Mouse (Mus musculus) right cerebral cortex, postnatal 36 days (tissue): ENCODE results near the gene Junb.
A peak's percentile ranks its signal among the peaks of the same experiment; 100 is the strongest.

ENCODE experiments used
- DNase-seq, 2 experiments: peaks; one replicate each; pipeline ENCODE4 v3.0.0; 2022; ENCODE audit warnings: low spot score in 2 of 2, mixed read lengths in 1 of 2

Gene Junb

DNA sequence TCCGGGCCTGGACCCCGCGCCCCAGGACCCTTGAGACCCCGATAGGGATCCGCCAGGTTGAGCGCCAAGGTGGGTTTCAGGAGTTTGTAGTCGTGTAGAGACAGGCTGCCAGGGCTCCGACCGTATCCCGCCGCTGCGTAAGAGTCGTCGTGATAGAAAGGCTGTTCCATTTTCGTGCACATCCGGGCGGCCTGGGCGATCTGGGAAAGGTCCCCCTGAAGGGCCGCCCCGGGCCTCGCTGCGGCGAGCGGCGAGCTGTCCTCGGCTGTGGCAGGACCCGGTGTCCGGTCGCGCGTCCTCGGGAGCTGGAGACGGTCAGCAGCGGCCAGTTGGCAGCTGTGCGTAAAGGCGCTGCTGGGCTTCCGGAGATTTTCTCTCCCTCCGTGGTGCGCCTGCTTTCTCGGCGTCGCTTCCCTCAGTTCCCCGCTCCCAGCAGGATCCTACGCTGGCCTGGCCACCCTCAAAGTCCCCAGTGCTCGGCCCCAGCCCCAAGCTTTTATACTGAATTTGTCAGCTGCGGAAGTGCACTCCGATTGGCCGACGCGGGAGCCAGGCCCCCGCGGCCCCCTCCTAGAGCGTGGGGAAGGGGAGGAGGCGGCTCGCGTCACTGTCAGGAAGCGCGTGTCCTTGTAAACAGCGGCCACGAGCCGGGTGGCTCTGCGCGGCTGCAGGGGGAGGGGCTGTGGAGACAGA lies at the start of gene Junb:
Gene Junb (minus strand): TSS at position 471 of the 693 bp plus-strand sequence.
- peak; percentile 95 to 97 for DNase-seq

DNA sequence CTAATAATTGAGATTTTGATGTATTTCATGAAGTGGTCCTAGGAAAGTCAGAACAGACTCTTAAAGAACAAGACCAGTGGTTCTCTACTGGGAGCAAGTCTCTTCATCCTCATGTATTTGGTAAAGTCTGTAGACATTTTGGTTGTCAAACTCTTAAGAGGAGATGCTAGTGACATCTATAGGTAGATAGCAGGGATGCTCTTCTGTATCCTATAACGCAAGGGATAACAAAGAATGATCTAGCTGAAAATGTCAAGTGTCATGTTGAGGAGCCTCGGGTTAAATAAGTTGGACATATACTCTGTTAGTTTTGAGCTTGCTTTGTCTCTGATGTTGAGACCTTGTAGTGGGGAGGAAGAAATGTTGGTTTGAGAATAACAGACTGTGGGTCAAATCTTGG lies 49.4 kb upstream of the Junb start:
- DNase-seq: no peak

DNA sequence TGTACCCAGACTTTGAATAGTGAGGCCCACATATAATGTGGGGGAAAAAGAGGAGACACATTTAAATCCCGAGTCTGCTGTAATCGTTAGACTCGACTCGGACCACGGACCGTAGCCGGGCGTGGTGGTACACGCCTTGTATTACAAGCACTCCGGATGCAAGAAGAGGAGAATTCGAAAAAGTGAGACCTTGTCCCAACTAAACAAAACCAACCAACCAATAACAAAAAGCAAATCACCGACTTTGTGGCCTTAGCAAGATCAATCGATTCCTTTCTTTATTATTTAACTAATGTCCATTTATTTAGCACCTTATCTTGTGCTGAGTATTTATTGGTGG lies 49.0 kb upstream of the Junb start:
- no peak for DNase-seq

DNA sequence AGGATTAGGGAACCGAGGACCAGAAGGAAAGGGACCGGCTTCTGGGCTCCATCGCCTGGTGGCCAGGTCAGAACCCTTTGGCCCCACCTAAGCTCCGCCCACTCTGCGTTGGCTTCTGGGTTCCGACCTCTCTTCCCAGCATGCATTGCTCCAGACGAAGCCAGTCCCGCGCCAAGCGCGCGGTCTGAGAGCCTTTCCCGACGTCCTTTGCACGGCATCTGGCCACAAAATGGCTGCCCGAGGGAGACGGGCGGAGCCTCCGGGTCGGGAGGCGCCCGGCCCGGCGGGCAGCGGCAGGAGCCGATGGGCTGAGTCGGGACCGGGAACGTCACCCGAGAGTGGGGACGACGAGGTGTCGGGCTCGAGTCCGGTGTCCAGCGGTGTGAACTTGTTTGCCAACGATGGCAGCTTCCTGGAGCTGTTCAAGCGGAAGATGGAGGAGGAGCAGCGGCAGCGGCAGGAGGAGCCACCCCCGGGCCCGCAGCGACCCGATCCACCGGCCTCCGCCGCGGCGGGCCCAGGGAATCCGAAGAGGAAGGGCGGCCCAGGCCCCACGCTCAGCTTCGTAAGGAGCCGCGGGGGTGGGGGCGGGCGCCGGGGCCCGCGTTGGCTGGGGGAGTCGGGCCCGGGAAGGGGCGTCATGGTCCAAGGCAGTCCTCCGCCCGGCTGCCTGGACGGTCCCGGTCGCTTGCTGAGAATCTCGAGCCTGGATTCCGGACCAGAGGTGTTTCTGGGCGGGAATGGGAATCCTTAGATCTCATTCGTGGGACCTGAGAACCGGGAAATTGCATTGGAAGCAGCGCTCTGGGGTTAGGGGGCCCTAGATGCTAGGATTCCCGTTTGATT lies 48.4 kb upstream of the Junb start, which contains the start of gene Trir:
Gene Trir (plus strand): TSS at position 154 of the 846 bp plus-strand sequence.
- DNase-seq: peak; percentile 91 to 92

DNA sequence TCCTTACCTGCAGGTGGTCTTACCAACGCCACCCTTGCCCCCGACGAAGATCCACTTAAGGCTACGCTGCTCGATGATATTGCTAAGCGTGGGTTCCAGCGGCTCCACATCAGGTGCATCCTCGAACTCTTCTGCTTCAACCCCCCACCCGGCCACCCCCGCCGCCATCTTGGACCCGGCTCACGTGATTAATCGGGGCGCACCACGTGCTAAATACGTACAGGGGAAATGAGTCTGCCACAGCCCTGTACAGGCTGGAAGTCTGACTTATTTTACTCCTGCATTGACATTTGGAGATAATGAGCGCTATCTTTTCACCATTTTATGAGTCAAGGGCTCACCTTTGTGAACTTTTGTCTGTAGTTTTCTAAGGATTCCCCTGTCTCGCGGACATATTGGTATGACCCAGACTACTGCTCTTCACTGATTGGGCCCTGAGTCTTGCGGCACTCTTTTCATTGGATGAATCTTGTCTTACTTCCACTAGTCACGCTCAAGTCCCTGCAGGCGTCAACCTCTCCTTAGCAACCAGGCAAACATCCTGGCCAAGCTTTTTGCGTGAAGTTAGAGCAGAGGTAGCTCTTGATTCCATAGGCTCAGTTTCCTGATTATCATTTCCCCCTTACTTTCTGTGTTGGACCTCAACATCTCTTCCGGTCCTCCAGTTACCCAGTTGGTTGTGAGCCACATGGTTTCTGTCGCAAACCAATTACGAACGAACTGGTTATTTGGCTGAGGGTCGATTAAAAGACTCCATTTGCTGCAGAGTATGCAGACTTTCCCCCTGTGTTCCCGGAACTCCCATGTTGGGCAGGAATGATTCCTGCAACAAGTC lies 46.8 kb upstream of the Junb start, which contains the start of gene Asna1:
Gene Asna1 (minus strand): TSS at position 184 of the 835 bp plus-strand sequence.
- DNase-seq: peak; percentile 78 to 89

DNA sequence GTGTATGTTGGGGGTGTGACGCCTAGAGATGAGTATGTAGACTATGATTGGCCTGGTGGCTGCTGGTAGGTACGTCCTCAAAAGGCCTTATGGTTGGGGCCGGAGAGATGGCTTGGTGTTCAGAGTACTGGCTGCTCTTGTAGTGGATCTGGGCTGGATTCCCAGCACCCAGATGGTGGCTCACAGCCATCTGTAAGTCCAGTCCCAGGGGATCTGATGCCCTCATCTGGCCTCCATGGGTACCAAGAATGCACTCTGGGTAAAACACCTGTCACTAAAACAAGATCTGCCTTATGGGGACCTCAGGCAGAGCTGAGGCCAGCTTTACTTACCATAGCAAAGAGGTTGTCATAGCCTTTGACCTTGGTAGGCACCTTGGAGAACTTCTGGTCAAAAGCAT lies 45.3 kb upstream of the Junb start:
- DNase-seq: no peak

DNA sequence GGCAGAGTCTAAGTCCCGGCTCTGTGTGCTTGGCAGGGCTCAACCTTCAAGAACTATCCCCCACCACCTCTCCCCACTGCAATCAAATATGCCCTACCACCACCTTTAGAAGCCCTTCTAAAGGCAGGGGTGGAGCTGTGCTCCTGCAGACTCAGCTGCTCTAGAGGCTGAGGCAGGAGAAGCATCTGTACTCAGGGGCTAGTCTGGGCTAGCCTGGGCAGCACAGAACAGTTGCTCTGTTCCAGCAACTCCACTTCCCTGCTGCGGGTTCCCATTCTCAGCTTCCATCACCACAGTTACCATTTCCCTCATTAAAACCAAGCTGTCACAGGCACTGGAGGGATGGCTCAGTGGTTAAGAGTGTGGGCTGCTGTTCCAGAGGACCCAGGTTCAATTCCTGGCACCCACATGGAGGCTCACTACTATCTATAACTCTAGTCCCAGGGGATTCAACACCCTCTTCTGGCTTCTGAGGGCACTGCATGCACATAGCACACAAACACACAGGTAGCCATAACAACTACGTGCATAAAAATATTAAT lies 43.1 kb upstream of the Junb start:
- DNase-seq: no peak

DNA sequence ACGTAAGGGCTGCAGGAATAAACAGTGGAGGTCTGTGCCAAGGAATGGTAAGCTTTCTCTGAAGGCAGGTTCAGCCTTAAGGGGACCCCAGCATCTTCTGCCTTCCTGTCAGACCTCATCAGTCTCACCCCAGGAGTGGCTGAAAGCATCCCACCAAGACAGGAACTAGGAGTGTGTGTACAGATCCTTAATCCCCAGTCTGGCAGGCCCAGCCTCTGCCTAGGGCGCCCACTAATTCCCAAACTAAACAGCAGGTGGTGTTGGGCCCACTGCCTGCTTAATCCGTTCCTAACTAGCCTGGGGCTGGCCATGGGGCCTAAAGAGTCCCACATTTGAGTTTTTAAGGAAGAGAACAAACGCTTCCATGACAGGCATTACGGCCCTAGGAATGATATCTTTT lies 38.7 kb upstream of the Junb start:
- no peak for DNase-seq

DNA sequence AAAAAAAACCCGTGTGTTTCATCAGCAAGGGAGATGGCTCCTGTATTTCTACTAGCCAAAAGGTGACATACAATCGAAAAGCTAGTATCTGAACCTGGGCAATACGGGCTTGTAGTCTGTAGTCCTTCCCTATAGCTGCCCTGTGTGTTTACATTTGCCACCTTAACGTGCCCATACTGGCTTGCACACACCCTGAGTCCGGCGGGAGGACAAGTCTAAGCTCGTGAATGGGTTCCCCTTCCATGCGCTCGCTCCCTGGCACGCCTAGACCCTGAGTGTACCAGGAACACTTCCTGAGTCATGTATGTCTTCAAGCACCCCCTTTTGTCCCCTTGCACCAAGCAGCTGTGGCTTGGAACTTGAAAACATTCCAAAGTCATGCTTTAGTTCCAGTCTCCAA lies 38.2 kb upstream of the Junb start:
- no peak for DNase-seq

DNA sequence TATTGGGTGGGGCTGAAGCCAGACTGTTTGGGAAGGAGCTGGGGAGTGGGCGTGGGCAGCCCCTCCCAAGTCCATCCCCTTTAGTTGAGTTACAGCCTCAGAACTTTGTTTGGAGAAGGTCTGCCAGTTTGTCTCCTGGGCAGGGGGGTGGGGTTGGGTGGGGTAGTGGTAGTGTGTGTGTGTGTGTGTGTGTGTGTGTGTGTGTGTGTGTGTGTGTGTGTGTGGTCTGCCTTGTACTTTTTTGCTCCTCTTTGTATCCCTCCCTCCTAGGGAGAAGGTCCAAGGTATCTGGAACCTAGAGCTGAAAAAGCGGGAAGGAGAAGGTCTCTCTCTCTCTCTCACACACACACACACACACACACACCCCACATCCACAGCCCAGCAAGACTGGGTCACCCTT lies 35.9 kb upstream of the Junb start, which contains the start of gene Best2:
Gene Best2 (minus strand): TSS at position 101 of the 400 bp plus-strand sequence.
- DNase-seq: no peak

DNA sequence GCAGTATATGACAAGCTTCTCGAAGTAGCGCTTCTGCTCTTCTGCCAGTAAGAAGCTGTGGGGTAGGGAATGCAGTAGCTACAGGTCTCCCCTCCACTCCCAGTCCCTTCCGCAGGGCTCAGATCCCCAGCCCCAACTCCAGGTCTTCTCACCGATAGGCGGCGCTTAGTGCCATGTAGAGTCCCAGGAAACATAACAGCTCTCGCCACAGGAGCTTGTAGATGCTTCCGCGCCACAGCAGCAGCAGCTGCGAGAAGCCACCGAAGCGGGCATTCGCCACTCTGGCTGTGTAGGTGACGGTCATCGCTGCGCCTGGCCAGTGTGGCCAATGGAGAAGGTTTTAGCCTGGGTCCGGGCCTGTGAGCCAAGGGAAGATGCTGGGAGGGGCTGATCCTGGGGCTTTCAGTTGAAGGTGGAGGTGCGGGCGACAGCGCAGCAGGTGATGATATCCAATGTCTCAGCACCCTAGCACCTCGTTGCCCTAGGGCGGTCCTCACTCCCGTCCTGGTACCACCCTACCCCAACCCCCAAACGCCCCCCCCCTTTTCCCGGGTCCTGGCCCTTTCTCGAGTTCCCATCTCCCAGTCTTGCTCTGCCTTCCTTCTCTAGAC lies 34.8 kb upstream of the Junb start:
- DNase-seq: peak; percentile 66 to 67

DNA sequence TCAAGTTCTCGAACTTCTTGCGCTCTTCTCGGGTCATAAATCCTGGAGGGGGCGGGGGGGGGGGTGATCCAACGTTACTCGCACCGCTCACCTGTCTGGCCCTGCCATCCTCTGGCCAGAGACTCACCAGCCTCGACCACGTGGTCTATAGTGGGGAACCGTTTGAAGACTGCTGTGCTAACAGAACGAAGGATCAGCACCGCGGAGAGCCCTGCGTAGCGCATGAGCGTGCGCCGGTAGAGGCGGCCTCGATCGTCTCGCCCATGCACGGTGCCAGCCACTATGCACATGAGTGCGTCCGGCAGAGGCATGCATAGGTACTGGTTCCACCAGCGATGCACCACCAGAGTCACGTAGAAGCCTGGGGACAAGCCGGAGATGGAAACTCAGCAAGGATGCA lies 32.7 kb upstream of the Junb start:
- no peak for DNase-seq

DNA sequence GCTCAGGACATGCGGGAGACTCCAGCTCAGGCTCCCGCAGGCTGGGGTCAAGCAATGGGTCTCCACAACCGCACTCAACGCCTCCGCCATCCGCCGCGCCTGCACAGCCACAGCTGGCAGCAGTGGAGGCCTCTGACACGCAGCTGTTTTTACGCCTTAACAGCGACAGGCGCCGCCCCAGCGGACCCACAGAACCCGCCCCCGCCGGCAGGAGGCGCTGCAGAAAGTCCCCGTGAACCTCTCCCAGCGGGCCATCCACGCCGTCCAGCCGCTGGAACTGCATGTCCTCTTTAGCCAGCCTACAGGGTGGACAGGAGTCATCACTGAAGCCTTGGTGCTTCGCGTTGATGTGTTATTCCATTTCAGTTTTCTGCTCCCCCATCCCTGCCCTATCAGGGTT lies 29.2 kb upstream of the Junb start:
- DNase-seq: no peak

DNA sequence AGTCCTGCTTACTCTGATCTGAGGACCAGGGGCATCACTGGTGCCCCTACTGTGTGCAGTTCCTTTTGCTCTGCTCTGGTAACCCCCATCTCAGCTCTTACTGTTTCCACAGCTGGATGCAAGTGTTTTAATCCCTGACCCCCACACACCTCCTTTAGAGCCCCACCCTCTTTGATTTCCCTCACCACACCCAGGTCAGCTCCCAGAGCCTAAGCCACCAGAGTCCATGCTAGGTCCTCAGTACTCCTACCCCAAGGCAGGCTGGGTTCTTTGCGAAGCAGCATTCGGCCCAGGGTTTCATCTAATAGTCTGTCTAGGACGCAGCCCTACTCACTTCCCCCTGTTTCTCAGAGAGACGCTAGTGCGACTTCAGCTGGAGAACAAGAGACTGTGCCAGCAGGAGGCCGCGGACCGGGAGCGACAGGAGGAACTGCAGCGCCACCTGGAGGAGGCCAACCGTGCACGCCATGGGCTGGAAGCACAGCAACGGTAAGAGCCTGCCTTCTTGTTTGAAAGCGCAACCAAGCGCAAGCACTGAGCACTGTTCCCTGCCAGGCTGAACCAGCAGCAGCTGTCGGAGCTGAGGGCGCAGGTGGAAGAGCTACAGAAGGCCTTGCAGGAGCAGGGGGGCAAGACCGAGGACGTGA lies 19.3 kb upstream of the Junb start:
- DNase-seq: peak; percentile 85 to 89

DNA sequence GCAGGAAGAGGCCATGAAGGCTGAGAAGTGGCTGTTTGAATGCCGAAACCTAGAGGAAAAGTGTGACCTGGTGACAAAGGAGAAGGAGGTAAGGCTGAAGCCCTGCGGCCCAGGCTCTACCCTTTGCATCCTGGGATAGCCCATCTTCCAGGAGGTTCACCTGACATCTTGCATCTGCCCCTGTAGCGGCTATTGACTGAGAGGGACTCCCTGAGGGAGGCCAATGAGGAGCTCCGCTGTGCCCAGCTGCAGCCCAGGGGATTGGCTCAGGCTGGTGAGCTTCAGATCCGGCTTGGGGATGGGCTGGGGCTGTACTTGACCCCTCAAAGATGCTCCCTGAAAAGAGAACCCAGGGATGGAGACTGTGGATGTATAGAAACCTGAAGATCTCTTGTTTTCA lies 18.5 kb upstream of the Junb start:
- no peak for DNase-seq

DNA sequence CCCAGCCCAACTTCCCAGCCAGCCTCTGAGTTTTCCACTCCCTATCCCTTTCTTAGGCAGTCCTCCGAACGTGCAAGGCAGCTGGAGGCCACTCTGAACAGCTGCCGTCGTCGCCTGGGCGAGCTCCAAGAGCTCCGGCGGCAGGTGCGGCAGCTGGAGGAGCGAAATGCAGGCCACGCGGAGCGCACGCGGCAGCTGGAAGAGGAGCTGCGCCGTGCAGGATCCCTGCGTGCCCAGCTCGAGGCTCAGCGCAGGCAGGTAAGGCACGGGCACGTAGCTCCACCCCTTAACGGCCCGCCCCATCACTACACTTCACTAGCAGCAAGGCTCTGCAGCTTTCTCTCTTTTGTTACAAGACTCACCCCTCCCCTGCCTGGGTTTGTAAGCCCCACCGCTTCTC lies 17.2 kb upstream of the Junb start:
- DNase-seq: no peak

DNA sequence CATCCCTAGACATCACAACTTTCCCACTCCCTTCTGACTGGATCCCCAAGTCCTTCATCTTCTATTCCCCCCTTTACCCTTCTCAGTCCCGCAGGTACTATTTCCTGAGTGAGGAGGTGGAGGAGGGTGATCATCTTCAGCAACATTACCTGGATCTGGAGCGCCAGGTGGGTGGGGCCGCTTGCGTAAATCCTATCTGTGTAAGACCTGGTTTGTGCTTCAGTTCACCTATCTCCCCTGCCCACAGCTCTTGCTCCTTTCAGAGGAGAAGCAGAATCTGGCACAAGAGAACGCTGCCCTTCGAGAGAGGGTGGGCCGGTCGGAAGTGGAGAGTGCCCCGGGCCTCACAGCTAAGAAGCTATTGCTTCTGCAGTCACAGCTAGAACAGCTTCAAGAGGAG lies 15.9 kb upstream of the Junb start:
- DNase-seq: no peak

DNA sequence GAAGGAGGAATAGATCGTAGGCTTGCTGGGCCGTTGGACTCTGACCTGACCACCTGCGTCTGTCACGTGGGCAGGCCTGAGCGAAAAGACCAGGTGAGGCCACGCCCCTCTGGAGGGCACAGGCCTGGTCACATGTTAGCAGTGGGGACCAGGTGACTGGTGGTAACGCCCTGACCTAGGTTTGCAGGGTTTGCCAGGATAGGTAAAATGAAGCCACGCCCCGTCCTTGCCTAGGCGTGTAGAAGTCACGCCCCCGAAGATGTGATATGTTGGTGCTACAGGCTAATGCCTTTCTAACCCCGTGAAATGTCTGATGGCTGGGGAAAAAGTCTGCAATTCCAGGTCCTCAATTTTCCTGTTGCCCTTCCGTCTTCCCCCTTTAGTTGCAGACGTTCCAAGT lies 12.3 kb upstream of the Junb start:
- DNase-seq: no peak

DNA sequence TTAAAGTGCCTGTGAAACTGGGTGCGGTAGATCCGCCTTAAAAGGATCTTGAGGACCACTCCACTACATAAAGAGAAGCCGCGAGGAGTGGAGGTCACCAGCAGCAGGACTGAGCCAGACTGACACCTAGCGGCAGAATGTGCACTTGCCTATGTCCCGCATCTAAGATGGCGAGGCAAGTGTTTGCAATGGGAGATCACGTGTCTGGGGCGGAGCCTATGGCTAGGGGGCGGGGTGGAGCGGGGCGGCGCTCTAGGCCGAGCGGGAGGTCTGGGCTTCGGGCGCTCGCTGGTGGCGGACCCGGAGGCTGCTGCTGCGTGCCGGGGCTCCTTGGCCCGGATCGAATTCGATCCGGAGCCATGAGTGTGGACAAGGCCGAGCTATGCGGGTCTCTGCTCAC lies 11.8 kb upstream of the Junb start, which contains the start of gene Hook2:
Gene Hook2 (plus strand): TSS at position 255 of the 400 bp plus-strand sequence.
- peak; percentile 95 to 96 for DNase-seq

DNA sequence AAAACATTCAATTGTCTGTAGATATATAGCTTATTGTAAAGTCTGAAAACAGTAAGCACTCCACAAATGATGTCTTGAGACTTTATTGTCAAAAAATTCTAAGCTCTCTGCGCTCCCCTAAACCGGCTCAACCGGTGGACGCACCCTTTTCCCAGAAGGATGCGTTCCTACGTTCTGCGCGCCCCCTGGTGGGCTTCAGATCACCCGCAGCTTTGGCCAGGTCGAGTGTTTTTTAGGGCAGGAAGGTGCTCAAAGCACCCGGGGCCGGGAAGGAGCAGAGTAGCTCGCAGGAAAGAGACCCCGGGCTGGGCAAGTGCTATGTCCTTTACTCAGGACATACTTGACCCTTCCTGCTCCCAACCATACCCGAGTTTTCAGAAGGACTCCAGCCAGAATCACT lies 11.3 kb upstream of the Junb start:
- peak; percentile 74 to 77 for DNase-seq

DNA sequence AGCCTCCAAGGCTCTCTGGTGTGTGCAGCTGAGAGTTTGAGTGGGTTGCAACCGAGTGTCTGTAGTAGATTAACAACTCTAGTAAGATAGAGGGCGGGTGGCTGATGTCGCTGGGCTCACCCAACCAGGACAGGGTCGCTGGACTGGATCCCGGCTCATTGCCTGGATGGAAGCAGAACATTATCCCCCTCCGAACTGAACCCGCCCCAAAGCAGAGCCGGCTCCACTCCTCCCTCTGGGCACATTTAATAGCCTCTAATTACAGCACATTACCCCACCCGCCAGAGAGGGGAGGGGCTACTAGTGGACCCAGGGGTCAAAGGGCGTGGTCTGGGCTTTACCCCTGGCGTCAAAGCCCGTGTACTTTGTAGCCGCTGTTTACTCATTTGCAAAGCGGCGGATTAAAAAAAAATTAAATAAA lies 10.8 kb upstream of the Junb start:
- no peak for DNase-seq
